Mouse (Mus musculus) G1E-ER4 (cell line): ENCODE measurements around the gene Pdcd1lg2. TPM values are rescaled to one million over a fixed set of nuclear protein-coding genes. Genes with fewer than 3 reads are reported as not detected.
A peak's percentile ranks its signal among the peaks of the same experiment; 100 is the strongest.

Experiments
- GATA1 ChIP-seq: IDR thresholded peaks from one replicate; pipeline ENCODE4 v1.8.0; 2012; ENCODE audit warnings: low read length, inconsistent platforms
- polyA plus RNA-seq: library from polyadenylated mRNA; stranded (reverse); fragments of >175 nt; gene quantifications from 2 replicates; pipeline ENCODE4 v1.2.3, GENCODE M21; 2012

The Pdcd1lg2 gene
- polyA plus RNA-seq, 1 experiment, result 0.12 TPM

DNA sequence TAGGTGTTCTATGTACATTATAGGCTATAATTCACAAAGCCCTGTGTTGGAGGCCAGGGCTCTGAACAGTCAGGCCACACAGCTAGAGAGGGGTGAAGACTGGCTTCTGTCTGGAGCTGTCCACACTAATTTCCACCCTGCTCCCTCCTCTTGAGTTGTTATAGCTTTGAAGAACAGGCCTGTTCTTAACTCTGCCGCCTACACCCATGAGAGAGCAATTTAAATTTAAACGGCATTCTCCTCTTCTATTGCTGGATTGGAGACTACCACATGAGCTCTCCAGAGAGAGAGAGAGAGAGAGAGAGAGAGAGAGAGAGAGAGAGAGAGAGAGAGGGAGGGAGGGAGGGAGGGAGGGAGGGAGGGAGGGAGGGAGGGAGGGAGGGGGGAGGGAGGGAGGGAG lies 5.3 kb upstream of the Pdcd1lg2 start:
- TF ChIP-seq GATA1, result no peak

DNA sequence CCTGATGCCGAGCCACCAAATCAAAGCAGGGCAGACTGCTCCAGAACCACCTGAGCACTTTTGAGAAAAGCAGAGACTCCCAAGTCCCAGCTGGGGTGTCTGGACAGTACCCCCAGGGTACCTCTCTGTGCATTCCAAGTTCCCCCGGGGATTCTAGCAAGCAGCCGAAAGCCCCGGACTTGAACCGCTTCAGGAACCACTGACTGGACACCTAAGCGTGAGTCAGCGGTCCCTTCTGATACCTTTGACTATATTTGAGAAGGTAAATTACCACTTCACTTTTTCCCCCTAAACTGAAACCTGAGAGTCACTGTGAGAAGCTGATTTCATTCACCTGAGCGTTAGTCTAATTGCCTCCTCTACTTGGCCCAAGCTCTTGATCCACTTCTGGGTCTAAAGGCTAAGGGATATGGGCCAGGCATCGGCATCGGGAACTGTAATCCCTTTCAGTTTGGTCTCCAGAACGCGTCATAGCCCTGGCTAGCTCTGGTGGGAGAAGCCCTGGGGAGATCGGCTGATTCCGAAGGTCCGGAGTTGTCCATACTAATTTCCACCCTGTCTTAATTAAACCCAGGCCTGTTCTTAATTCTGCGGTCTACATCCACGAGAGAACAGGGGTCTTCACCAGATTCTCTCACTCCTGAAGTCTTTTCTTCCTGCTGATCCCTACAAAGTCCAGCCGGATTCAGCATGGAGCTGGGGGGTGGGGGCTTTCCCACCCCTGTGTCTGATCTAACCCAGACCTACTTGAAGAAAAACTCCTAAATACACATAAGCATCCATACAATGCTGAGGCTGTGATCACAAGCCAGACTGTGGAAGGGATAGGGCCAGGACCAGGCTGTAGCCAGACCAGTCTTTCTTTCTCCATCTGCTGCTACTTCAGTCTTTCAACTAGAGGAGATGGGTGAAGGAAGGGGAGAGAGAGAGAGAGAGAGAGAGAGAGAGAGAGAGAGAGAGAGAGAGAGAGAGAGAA lies 4.4 kb upstream of the Pdcd1lg2 start:
- TF ChIP-seq GATA1, result no peak

DNA sequence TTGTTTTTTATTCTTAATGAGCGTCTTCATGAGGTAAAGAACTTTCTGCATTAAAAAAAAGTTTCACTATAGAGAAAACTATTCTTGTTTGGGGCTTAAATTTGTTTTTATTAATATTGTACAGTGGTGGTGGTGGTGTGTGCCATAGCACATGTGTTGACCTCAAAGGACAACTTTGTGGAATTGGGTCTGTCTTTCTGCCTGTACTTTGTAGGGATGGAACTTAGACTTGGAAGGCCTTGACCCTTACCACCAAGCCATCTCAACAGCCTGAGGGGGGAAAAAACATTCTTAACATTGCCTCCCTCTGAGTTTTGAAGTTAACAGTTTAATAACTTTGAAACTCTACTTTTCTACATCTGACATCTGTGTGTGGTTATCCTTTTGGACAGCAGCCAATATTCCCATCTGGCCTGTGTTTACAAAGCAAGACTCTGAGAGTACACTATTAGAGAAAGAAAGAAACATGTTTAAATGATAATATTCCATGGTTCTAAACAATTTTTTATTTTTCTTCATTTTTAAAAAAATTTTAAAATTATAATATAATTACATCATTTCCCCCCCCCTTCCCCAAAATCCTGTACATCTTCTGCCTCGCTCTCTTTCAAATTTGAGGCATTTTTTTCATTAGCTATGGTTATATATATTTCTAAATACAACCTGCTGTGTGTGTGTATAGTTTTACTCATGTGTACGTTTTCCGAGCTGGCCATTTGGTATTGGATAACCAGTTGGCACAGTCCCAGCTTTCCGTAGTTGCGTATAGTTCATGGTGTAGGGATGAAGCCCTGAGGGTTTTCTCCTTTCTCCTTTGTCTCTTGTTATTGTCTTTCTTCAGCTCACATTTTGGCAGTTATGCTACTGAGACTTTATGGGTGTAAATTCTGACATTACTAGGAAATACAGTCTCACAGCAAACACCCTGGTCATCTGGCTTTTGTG lies 2.0 kb downstream of the Pdcd1lg2 start:
- no peak for TF ChIP-seq GATA1

DNA sequence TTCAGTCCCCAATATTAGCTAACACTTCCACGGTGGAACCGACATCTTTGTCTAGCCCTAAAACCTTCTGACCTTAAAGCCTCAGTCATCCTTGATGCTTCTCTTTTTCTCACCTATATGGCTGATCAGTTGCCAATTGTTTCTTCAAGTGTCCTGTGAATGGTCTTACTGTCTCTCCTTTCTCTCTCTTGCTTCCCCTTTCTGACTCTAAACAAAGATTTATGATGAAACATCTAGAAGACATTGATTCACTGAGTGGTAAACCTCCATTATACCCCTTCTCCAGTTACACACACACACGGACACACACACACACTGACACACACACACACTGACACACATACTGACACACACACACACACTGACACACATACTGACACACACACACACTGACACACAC lies 3.8 kb downstream of the Pdcd1lg2 start:
- TF ChIP-seq GATA1, result no peak

DNA sequence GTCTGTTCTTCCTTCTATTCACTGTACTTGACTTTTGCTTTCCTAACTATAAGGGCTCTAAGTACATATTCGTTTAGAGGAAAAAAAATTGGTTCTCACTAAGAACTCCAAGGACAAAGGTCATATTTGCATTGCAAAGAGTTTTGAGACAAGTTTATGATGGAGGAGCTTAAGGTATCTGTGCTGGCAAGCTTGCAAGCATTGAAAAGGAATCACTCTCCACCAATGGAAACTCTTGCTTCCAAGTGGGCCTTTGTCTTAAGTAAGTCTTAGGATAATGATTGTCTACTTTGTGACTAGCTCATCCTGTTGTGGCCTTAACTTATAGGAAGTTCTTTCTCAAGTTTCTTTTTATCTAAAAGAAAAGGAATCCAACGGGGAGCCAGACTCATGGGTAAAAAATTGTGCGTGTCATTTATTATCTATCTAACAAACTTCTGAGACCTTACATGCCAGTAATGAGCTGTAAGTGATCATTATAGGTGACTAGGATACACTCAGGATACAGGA lies 5.7 kb downstream of the Pdcd1lg2 start:
- no peak for TF ChIP-seq GATA1

DNA sequence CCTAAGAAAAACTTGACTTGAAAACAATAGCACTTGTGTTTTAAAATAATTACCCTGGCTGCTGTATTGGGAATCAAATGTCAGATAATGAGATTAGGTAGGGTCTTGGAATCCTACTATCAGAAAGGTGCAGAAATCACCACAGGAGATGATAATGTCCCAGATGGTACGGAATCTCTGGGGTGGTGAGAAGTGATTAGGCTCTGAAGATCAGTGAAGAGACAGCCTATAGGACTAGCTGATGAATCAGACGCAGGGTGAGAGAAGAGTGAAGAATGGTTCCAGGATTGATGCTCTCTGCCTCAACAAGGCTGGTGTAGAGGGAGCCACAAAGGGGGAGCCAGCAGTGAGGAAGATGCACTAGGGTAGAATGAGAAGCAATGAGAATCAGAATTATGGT lies 6.5 kb downstream of the Pdcd1lg2 start:
- peak; percentile 84 for TF ChIP-seq GATA1

DNA sequence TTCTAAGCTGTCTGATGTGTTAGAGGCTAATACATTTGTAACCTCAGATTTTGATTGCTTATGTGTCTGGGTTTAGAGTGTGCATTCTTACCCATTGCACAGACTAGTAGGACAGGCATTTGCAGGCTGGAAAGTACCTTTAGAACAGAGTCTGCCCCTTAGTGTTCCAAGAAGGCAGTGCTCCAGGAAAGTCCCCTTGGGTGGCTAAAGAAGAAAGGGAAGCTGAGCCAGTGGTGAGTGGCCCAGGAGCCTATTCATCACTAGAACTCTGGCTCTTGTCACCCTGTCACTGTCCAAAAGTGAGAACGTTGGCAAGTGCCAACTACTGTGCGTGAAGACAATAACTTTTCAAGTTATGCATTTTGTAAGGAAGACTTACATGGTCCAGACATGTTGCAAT lies 7.2 kb downstream of the Pdcd1lg2 start:
- TF ChIP-seq GATA1, result no peak

DNA sequence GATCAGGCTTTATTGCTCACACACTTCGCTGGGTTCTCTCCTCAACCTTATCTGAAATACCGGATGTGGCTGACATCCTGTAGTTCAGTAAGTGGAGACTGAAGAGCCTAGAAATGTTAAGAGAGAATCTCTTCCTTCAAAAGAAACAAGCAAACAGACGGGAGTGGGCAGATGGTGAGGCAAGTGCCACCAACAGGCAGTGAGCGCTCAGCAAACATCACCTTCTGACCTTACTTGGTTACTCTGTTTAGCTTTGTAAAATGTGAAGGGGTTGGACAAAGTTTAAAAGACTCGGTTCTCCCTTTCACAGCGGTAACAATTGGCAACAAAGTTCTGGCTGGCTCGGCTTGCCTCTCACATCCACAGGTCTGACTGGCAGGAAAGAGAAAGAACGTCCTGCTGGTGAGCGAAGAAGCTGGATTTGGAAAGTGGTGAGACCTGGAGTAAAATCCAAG lies 8.0 kb downstream of the Pdcd1lg2 start:
- TF ChIP-seq GATA1, result no peak

DNA sequence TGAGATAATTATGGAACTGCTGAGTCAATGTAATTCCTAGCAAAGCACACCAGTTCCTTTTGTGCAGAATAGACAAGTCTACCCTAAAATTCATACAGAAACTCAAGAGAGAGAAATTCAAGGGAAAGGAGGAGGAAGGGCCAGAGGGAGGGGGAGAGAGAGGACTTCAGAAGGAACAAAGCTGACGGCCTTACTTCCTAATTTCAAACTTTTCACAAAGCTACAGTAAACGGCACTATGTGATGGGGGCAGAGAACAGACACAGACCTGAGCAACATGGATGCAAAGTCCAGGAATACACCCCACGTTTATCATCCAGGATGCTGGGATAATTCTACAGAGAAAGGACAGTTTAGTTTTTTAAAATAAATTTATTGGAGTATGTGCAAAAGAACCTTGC lies 8.8 kb downstream of the Pdcd1lg2 start:
- no peak for TF ChIP-seq GATA1

DNA sequence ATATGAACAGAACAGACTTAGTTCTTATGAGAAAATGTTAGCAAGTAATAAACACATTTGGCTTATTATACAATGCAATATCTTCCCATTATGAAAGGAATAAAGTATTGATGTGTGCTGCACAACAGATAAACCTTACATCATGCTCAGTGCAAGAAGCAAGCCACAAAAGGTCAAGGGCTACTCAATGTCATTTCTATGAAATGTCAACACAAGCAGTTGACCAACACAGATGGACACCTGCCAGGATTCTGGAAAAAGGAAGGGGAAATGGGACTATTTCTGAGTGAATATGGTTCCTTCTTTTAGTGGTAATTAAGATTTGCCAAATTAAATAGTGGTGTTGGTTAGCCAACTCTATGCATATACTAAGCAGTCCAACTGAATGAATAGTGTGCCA lies 9.2 kb downstream of the Pdcd1lg2 start:
- no peak for TF ChIP-seq GATA1

DNA sequence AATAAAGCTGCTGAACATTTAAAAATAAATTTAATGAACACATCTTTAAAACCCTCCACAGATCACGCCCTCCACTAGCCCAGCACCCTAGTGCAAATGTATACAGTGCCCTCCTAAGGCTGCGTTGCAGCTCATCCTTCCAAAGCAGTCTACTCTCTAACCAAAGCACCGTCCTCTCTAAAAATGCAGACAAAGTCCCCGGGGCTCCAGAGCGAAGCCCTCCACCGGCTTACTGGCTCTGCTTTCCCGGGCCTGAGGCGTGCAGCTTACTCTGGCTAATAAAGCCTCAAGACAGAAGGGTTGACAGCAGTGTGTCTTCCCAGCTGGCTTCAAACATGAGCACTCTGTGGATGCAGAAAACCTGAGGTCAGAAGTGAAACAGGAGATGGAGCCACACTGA lies 9.7 kb downstream of the Pdcd1lg2 start:
- no peak for TF ChIP-seq GATA1

DNA sequence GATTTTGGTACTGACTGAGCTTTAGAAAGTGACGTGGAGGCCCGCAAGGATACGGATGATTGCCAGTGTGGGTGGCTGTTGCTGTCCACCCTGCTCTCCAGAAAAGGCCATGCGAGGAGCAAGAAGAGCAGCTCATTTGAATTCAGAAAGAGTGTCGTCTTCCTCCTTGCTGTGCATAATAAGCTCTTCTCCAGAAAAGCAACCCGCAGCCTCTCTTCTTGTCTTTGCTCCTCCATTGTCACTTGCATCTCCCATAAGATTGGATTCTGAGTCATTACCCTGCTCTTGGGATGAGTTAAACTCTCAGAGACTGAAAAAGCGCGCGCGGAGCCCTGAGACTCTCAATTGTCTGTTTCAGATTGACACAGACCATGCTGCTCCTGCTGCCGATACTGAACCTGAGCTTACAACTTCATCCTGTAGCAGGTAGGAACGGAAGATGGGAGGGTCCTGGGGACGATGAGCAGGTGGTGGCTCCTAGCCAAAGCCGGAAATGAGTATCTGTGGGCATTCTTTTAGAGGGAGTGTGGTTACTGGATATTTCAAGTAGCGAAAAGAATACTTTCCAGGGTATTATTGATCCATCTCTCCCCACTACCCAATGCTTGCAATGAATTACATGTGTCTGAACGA lies 11.4 kb downstream of the Pdcd1lg2 start:
- no peak for TF ChIP-seq GATA1

DNA sequence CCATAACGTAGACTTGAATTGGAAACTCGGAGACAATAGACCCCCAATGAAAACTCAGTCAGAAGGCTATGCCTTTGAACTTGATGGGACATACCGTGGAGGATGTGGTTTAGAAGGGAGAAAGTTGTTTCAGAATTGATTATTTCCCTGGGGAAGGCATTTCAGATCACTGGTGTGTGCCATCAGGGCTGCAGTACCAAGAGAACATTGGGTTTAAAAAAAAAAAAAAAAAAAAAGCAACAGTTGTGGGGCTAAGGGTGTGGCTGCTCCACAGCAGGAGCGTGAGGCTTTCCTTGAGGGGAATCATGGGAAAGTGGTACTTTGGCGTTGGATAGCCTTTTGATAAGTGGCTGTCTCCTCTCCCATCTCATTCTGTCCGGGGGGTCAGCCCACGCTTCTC lies 12.1 kb downstream of the Pdcd1lg2 start:
- no peak for TF ChIP-seq GATA1

DNA sequence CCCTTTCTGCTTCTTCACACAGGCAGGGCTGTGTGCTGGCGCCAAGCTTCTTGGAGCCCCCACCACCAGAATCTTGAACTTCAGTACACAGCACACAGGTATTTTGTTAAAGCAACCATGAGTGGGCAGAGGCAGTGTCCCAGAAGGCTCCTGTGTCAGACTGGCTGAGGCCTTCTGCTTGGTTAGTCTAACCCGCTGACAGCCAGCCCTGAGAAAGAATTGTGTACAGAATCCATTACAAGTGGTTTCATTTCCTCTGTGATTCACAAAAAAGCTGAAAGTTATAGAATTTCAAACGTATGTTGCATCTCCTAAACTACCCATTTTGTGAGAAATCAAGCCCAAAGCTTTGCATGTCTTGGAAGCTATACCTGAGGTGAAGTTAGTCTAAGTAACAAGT lies 19.8 kb downstream of the Pdcd1lg2 start:
- no peak for TF ChIP-seq GATA1

DNA sequence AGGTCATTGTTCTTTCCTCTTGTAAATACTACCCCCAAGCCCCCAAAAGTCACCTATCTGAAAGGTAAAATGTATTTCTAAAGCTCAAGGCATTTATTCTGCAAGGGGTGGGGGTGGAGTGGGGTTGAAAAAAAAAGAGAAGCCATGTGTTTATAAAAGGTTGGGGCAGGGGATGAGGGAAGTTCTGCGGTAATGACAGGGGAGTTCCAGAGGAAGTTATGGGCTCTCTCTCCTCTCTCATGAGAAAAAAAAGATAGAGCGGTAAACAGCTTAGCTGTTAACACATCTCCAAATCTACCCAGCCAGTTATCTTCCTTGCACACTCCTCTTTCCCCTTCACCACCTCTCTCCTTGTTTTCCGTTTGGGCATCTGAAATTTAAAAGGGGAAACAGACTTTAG lies 20.2 kb downstream of the Pdcd1lg2 start:
- TF ChIP-seq GATA1, result peak; percentile 96
